8 mouse cellular contexts compared by ENCODE assay signal in genomic region chr10:84531576-84531975, GRCm38 (mm10). TPM values are rescaled to one million over a fixed set of nuclear protein-coding genes. Genes with fewer than 3 reads are reported as not detected.
DNase-seq lines count a peak whose midpoint lies in the region; ATAC-seq lines count a peak whose summit lies in the region.

No protein-coding gene starts in this region.

- H3K9ac ChIP-seq in heart, embryonic 16.5 days (ENCODE audit: low read length) = peak overlapping the region; percentile 95
- no peak overlapping the region for H3K9ac ChIP-seq in embryonic facial prominence, embryonic 12.5 days
- no peak overlapping the region for H3K9ac ChIP-seq in intestine, embryonic 14.5 days (ENCODE audit: low read length)
- H3K9ac ChIP-seq in midbrain, embryonic 15.5 days = 0 out of 2 replicates have a peak overlapping the region, but pooled peaks have one; percentile 74

- peak overlapping the region; percentile 79 for H3K4me3 ChIP-seq in heart, embryonic 16.5 days (ENCODE audit: low read length)
- peak overlapping the region; percentile 92; the same call in 1 of the 2 replicates for H3K4me3 ChIP-seq in embryonic facial prominence, embryonic 12.5 days
- 0 out of 2 replicates have a peak overlapping the region, but pooled peaks have one; percentile 90 for H3K4me3 ChIP-seq in intestine, embryonic 14.5 days (ENCODE audit: low read depth, low read length)
- peak overlapping the region; percentile 83; the same call in 1 of the 2 replicates for H3K4me3 ChIP-seq in midbrain, embryonic 15.5 days

- H3K27me3 ChIP-seq in heart, embryonic 16.5 days (ENCODE audit: control insufficient read depth, insufficient read depth, low read length) = no peaks in the 10 kb centered on the region
- H3K27me3 ChIP-seq in embryonic facial prominence, embryonic 12.5 days = no peaks in the 10 kb centered on the region
- H3K27me3 ChIP-seq in intestine, embryonic 14.5 days (replicated peaks; ENCODE audit: control insufficient read depth, insufficient read depth, low read length) = no peaks in the 10 kb centered on the region
- no peaks in the 10 kb centered on the region for H3K27me3 ChIP-seq in midbrain, embryonic 15.5 days (replicated peaks)

- peaks cover 48% of the 10 kb centered on the region for H3K4me1 ChIP-seq in heart, embryonic 16.5 days (ENCODE audit: control insufficient read depth, insufficient read depth, low read length)
- peaks cover 38% of the 10 kb centered on the region for H3K4me1 ChIP-seq in embryonic facial prominence, embryonic 12.5 days
- H3K4me1 ChIP-seq in intestine, embryonic 14.5 days (replicated peaks; ENCODE audit: control insufficient read depth, insufficient read depth, low read length) = peaks cover 23% of the 10 kb centered on the region
- peaks cover 40% of the 10 kb centered on the region for H3K4me1 ChIP-seq in midbrain, embryonic 15.5 days

- no peaks in the 10 kb centered on the region for H3K9me3 ChIP-seq in heart, embryonic 16.5 days (replicated peaks; ENCODE audit: control insufficient read depth, low read length)
- H3K9me3 ChIP-seq in embryonic facial prominence, embryonic 12.5 days = no peaks in the 10 kb centered on the region
- H3K9me3 ChIP-seq in intestine, embryonic 14.5 days (ENCODE audit: control insufficient read depth, low read length) = no peaks in the 10 kb centered on the region
- no peaks in the 10 kb centered on the region for H3K9me3 ChIP-seq in midbrain, embryonic 15.5 days

- peak overlapping the region; percentile 95 for H3K27ac ChIP-seq in heart, embryonic 16.5 days (ENCODE audit: low read length)
- no peak overlapping the region for H3K27ac ChIP-seq in embryonic facial prominence, embryonic 12.5 days
- H3K27ac ChIP-seq in intestine, embryonic 14.5 days (ENCODE audit: low read depth) = no peak overlapping the region
- H3K27ac ChIP-seq in midbrain, embryonic 15.5 days = no peak overlapping the region

- peaks cover 25% of the 10 kb centered on the region for H3K36me3 ChIP-seq in heart, embryonic 16.5 days (ENCODE audit: control insufficient read depth, insufficient read depth)
- H3K36me3 ChIP-seq in embryonic facial prominence, embryonic 12.5 days = peaks cover 34% of the 10 kb centered on the region
- peaks cover 30% of the 10 kb centered on the region for H3K36me3 ChIP-seq in intestine, embryonic 14.5 days (ENCODE audit: control insufficient read depth, insufficient read depth, low read length)
- peaks cover 16% of the 10 kb centered on the region; the same call in 1 of the 2 replicates for H3K36me3 ChIP-seq in midbrain, embryonic 15.5 days (replicated peaks)

- no peak for DNase-seq in heart, postnatal 10 days
- no peak for DNase-seq in intestine, embryonic 14.5 days (ENCODE audit: low spot score)
- DNase-seq in retina, postnatal 1 day = no peak

- H3K4me2 ChIP-seq in heart, embryonic 16.5 days (ENCODE audit: low read depth, low read length) = peak overlapping the region; percentile 78
- peak overlapping the region; percentile 63 for H3K4me2 ChIP-seq in embryonic facial prominence, embryonic 12.5 days (replicated peaks)
- peak overlapping the region; percentile 67 for H3K4me2 ChIP-seq in intestine, embryonic 14.5 days (ENCODE audit: low read length)
- peak overlapping the region; percentile 61 for H3K4me2 ChIP-seq in midbrain, embryonic 15.5 days

- WGBS in heart, embryonic 16.5 days = 86% methylated on average over 4 of the region's 4 CpGs
- 78% methylated on average over 4 of the region's 4 CpGs for WGBS in embryonic facial prominence, embryonic 12.5 days
- WGBS in intestine, embryonic 14.5 days = 89% methylated on average over 4 of the region's 4 CpGs
- WGBS in midbrain, embryonic 15.5 days = 76% methylated on average over 4 of the region's 4 CpGs

- ATAC-seq in heart, embryonic 16.5 days (replicated peaks; ENCODE audit: extremely low read depth, insufficient read depth, low FRiP score) = no peak
- no peak for ATAC-seq in embryonic facial prominence, embryonic 12.5 days (ENCODE audit: insufficient number of reproducible peaks, insufficient read depth, low FRiP score, low TSS enrichment)
- no peak for ATAC-seq in intestine, embryonic 14.5 days (replicated peaks; ENCODE audit: low FRiP score, low TSS enrichment, low read depth)
- no peak for ATAC-seq in midbrain, embryonic 15.5 days (replicated peaks)
- no peak for ATAC-seq in frontal cortex, adult (ENCODE audit: low TSS enrichment)
- no peak for ATAC-seq in activated CD4-positive, CD25-positive, alpha-beta regulatory T cell, adult 4 months

- intact Hi-C loops in heart, postnatal 10 days (cut with DNase I) = no loop called here

RNA-seq across cellular contexts. Expression of gene Ckap4, which starts 2.3 kb away (rescaled TPM):
- polyA plus RNA-seq in heart, embryonic 16.5 days (2015; fragmentation: Nextera tagmentation; extraction: Ambion mirVana) = 56.5 and 75.5 TPM in 2 replicates
- total RNA-seq in heart, postnatal 10 days (2021) = 10 to 100 TPM; 74.8 to 86.4 TPM
- 113 and 117 TPM in 2 replicates for polyA plus RNA-seq in embryonic facial prominence, embryonic 12.5 days (2016; fragmentation: Nextera tagmentation; extraction: Ambion mirVana)
- polyA plus RNA-seq in intestine, embryonic 14.5 days (2014; fragmentation: Nextera tagmentation; extraction: Ambion mirVana) = 69.9 and 82.2 TPM in 2 replicates
- 53.2 and 56.3 TPM in 2 replicates for polyA plus RNA-seq in midbrain, embryonic 15.5 days (2015; fragmentation: Nextera tagmentation; extraction: Ambion mirVana)
- polyA plus RNA-seq in activated CD4-positive, CD25-positive, alpha-beta regulatory T cell, adult 4 months (2017; shearing (Covaris generic)) = under 1 TPM in 1 of 2 experiments, not detected in 1; 0.12 TPM

RNA-seq across cellular contexts. Expression of gene Tcp11l2, which starts 44.9 kb away (rescaled TPM):
- polyA plus RNA-seq in heart, embryonic 16.5 days (2015; fragmentation: Nextera tagmentation; extraction: Ambion mirVana) = 35.1 and 39.5 TPM in 2 replicates
- total RNA-seq in heart, postnatal 10 days (2021) = 10 to 100 TPM; 74.1 to 78.3 TPM
- 14.8 and 16.1 TPM in 2 replicates for polyA plus RNA-seq in embryonic facial prominence, embryonic 12.5 days (2016; fragmentation: Nextera tagmentation; extraction: Ambion mirVana)
- polyA plus RNA-seq in intestine, embryonic 14.5 days (2014; fragmentation: Nextera tagmentation; extraction: Ambion mirVana) = 9.8 and 11.2 TPM in 2 replicates
- 20.0 and 21.1 TPM in 2 replicates for polyA plus RNA-seq in midbrain, embryonic 15.5 days (2015; fragmentation: Nextera tagmentation; extraction: Ambion mirVana)
- 100 to 1,000 TPM; 168 to 171 TPM for polyA plus RNA-seq in activated CD4-positive, CD25-positive, alpha-beta regulatory T cell, adult 4 months (2017; shearing (Covaris generic))

Comparison
In these comparisons a context has a peak if more than half of its experiments do, and no peak if none do; other contexts are left out.
1. H3K9ac ChIP-seq: peak in heart, embryonic 16.5 days (single experiment) and midbrain, embryonic 15.5 days (single experiment); none in embryonic facial prominence, embryonic 12.5 days (single experiment) and intestine, embryonic 14.5 days (single experiment).
2. RNA of gene Ckap4, which starts 2.3 kb away (polyA plus RNA-seq): 113 to 117 TPM in embryonic facial prominence, embryonic 12.5 days, 69.9 to 82.2 TPM in intestine, embryonic 14.5 days, 56.5 to 75.5 TPM in heart, embryonic 16.5 days and 53.2 to 56.3 TPM in midbrain, embryonic 15.5 days; 0.12 TPM in activated CD4-positive, CD25-positive, alpha-beta regulatory T cell, adult 4 months; every median in the first group is over 10 times any median in the second.
3. Peak in every context shown above with its lines, with median percentiles within 50 percentile points of each other: H3K4me2 ChIP-seq and H3K4me3 ChIP-seq.